Mouse (Mus musculus): ENCODE measurements at regions not wholly inside any gene's neighbourhood (a gene's known extent, or its start where the extent isn't known, plus 50 kb on each side); places are given as distances from the start of the nearest gene placed in this dataset.
A peak's percentile ranks its signal among the peaks of the same experiment; 100 is the strongest.

DNA sequence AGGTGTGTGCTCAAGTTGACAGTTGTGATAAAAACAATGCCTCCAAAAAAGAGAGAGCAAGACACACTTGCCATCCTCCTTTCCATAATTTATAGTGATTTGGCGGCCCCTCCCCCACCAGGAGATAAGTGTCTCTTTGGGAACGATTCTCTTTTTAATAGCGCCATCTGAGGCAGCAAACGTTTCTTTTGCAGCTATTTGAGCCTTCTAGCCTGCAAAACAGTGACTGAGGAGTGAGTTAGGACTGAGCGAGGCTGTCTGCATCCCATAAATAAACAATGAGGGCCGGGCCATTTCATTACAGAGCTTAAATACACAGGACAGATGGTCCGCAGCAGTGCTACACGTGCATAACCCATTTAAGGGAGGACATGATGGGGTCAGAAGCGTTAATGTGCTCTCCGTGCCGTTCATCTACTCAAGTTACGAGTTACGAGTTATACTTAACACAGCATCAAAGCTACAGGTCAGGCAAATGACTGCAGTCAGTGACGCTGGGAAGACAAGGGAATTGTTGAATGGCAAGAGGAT, 99.0 kb upstream of the Slc25a26 start:
- 41% methylated on average over 14 of the region's 14 CpGs for WGBS
- H3K4me3 ChIP-seq (replicated peaks; ENCODE audit: control insufficient read depth, low read depth, low read length): no peak overlapping the region

DNA sequence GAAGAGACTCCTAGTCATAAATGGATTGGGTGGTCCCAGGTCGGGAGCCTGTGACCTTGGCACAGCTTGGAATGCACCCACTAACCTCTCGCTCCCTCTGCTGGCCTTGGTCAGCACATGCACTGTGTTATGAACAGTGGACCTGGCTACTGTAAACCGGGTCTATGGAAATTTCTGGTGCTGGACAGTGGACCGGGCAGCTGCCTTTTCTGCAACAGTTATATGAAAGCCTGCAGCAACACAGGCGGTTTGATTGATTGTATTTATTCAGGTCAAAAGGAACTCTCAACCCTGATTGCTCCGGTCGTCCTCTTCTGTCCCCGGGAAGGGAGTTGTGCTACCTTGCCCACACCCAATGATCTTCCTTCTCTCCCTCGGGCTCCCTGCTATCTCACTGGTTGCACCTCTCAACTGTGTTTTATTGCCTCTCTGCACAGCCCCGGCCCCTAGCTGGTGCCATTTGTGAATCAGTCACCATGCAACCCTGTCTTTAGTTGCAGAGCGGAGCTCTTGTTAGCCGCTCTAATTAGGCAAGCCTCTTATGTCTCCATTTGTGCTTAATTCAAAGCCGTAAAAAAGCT, 99.6 kb upstream of the Slc25a26 start:
- TF ChIP-seq POLR2A (IDR thresholded peaks at IDR 0.05; ENCODE audit: borderline replicate concordance, control insufficient read depth, low read depth, low read length): no peak
- peak; percentile 32; the same call in 1 of the 2 replicates for TF ChIP-seq CTCF (IDR thresholded peaks at IDR 0.05; ENCODE audit: control insufficient read depth, insufficient read depth, low read length)
- 28% methylated on average over 13 of the region's 13 CpGs for WGBS
- Histone ChIP-seq H3K27ac (ENCODE audit: control insufficient read depth, insufficient read depth, low read depth, low read length, poor library complexity) (no peak overlapping the region), H3K4me1 (ENCODE audit: control insufficient read depth, insufficient read depth, low read length) (no peaks in the 10 kb centered on the region), H3K4me3 (replicated peaks; ENCODE audit: control insufficient read depth, low read depth, low read length) (no peak overlapping the region)

More for the DNA sequence above, 99.0 kb upstream of the Slc25a26 start:
- Histone ChIP-seq H3K4me1 (ENCODE audit: control insufficient read depth, insufficient read depth, low read length) (no peaks in the 10 kb centered on the region), H3K27ac (ENCODE audit: control insufficient read depth, insufficient read depth, low read depth, low read length, poor library complexity) (no peak overlapping the region)
- no peak for TF ChIP-seq CTCF (IDR thresholded peaks at IDR 0.05; ENCODE audit: control insufficient read depth, insufficient read depth, low read length)
- no peak for TF ChIP-seq POLR2A (IDR thresholded peaks at IDR 0.05; ENCODE audit: borderline replicate concordance, control insufficient read depth, low read depth, low read length)

DNA sequence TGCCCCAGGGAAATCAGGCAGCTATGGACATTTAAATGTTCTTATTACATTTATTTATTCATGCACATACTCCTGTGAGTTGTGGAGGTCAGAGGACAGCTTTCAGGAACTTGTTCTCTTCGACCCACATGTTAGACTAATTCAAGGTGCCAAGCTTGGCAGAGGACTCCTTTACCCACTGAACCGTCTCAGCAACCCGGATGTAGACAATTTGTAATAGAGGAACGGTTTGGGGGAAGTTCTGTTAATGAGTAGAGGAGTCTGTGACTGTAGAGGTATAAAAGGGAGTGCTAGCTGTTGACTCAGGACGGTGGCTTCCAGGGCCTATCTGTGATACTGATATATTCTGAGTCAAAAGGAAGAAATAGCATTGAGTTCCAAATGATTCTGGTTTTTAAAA, 107.4 kb upstream of the Magi1 start:
- WGBS: 16% methylated on average over 5 of the region's 5 CpGs
- Histone ChIP-seq H3K4me1 (ENCODE audit: control insufficient read depth, insufficient read depth, low read length) (no peaks in the 10 kb centered on the region), H3K27ac (ENCODE audit: control insufficient read depth, insufficient read depth, low read depth, low read length, poor library complexity) (no peak overlapping the region), H3K4me3 (replicated peaks; ENCODE audit: control insufficient read depth, low read depth, low read length) (no peak overlapping the region)
- no peak for TF ChIP-seq POLR2A (IDR thresholded peaks at IDR 0.05; ENCODE audit: borderline replicate concordance, control insufficient read depth, low read depth, low read length)
- no peak for TF ChIP-seq CTCF (IDR thresholded peaks at IDR 0.05; ENCODE audit: control insufficient read depth, insufficient read depth, low read length)

DNA sequence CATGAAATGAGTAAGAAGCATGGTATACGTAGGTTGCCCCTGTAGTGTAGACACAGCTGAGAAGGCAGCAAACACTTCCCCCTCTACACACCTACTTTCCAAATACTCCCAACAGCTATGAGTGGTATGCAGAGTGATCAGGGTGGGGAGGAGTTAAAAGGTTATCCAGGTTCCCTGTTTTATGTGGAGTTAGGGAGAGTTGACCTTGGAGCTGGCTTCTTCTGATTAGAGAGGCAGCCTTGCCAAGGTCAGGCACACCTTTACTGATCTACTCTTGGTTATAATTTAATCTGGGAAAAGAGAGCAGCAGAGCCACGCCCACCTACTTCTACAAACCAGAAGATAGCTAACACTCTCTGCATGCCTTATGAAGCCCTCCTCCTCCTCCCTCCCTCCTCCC, 106.7 kb upstream of the Magi1 start:
- 73% methylated on average over 2 of the region's 2 CpGs for WGBS
- H3K27ac ChIP-seq (ENCODE audit: control insufficient read depth, insufficient read depth, low read depth, low read length, poor library complexity): no peak overlapping the region
- no peaks in the 10 kb centered on the region for H3K4me1 ChIP-seq (ENCODE audit: control insufficient read depth, insufficient read depth, low read length)
- no peak overlapping the region for H3K4me3 ChIP-seq (replicated peaks; ENCODE audit: control insufficient read depth, low read depth, low read length)
- TF ChIP-seq POLR2A (IDR thresholded peaks at IDR 0.05; ENCODE audit: borderline replicate concordance, control insufficient read depth, low read depth, low read length): no peak
- TF ChIP-seq CTCF (IDR thresholded peaks at IDR 0.05; ENCODE audit: control insufficient read depth, insufficient read depth, low read length): no peak

DNA sequence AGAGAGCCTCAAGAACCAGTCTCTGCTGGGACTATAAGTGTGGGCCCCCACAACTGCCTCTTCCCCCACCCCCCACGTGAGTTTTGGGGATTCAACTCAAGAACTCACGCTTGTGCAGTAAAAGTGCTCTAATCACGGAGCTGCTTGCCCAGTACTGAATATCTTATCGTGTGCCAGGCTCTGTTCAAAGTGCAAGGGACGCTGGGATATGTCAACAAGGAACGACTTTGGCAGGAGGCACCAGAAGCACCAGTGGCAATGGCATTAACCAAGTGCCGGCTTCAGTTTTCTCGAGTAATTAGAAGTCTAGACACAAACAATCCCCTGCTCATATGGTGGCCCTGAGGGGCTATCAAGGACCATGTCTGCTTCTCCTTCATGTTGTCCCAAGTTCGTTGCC, 106.0 kb upstream of the Magi1 start:
- no peak overlapping the region for H3K4me3 ChIP-seq (replicated peaks; ENCODE audit: control insufficient read depth, low read depth, low read length)
- H3K4me1 ChIP-seq (ENCODE audit: control insufficient read depth, insufficient read depth, low read length): no peaks in the 10 kb centered on the region
- WGBS: 69% methylated on average over 9 of the region's 9 CpGs
- no peak overlapping the region for H3K27ac ChIP-seq (ENCODE audit: control insufficient read depth, insufficient read depth, low read depth, low read length, poor library complexity)
- TF ChIP-seq CTCF (IDR thresholded peaks at IDR 0.05; ENCODE audit: control insufficient read depth, insufficient read depth, low read length) (no peak), POLR2A (IDR thresholded peaks at IDR 0.05; ENCODE audit: borderline replicate concordance, control insufficient read depth, low read depth, low read length) (no peak)

DNA sequence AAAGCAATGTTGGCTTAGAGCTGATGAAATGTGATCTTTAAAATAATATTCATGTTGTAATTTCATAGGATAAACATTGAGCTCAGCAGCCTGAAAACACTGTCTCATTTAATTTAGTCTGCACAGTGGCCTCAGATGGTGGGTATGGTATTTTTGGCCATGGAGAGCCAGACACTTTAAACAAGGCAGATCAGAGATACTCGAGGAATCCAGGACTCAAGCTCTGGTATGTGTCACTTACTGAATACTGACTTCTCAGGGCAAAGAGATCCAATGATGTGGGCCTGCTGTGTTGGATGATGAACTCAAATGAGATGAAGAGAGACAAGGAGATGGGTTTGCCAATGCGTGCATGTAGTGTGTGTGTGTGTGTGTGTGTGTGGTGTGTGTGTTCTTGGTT, 103.9 kb upstream of the Magi1 start:
- no peak overlapping the region for H3K27ac ChIP-seq (ENCODE audit: control insufficient read depth, insufficient read depth, low read depth, low read length, poor library complexity)
- TF ChIP-seq CTCF (IDR thresholded peaks at IDR 0.05; ENCODE audit: control insufficient read depth, insufficient read depth, low read length): no peak
- no peak for TF ChIP-seq POLR2A (IDR thresholded peaks at IDR 0.05; ENCODE audit: borderline replicate concordance, control insufficient read depth, low read depth, low read length)
- no peak overlapping the region for H3K4me3 ChIP-seq (replicated peaks; ENCODE audit: control insufficient read depth, low read depth, low read length)
- H3K4me1 ChIP-seq (ENCODE audit: control insufficient read depth, insufficient read depth, low read length): no peaks in the 10 kb centered on the region
- WGBS: 67% methylated on average over 2 of the region's 2 CpGs

DNA sequence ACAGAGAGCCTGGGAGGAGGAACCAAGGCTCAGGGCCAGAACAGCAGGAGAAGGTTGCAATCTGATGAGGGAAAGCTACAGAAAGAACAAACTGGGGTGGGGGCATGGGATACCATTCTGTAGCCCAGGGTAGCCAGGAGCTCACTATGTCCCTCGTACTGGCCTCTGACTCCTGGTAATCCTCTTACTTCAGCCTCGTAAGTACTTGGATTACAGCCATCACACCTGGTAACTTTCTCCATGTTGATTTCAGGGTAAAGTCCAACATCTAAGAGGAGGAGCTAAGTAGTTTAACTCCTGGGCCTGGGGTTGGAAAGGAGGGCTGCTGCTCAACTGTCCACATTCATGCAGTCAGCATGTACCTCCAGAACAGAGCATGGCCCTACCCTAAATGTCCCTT, 101.8 kb upstream of the Magi1 start:
- no peak overlapping the region for H3K27ac ChIP-seq (ENCODE audit: control insufficient read depth, insufficient read depth, low read depth, low read length, poor library complexity)
- TF ChIP-seq CTCF (IDR thresholded peaks at IDR 0.05; ENCODE audit: control insufficient read depth, insufficient read depth, low read length): no peak
- TF ChIP-seq POLR2A (IDR thresholded peaks at IDR 0.05; ENCODE audit: borderline replicate concordance, control insufficient read depth, low read depth, low read length): no peak
- WGBS: 81% methylated on average over 2 of the region's 2 CpGs
- H3K4me3 ChIP-seq (replicated peaks; ENCODE audit: control insufficient read depth, low read depth, low read length): no peak overlapping the region
- no peaks in the 10 kb centered on the region for H3K4me1 ChIP-seq (ENCODE audit: control insufficient read depth, insufficient read depth, low read length)

DNA sequence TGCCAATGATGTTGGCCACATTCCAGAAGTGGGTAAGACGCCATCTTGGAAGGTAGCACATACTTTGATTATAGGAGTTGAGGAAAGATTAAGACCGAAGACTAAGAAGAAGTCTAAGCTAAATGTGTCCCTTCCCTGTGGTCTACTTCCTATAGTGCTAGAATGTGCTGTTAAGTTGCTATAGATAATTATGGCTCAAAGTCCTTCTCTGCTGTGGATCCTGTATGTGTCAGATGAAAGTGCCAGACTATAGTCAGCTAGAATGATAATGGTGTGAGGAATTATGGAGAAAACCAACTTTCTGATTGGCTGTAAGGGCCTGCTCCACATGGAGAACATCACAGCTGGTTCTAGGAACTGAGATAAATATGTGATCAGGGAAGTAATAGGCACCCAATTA, 86.3 kb upstream of the Magi1 start:
- WGBS: 75% methylated on average over 2 of the region's 2 CpGs
- H3K4me3 ChIP-seq (replicated peaks; ENCODE audit: control insufficient read depth, low read depth, low read length): no peak overlapping the region
- no peak for TF ChIP-seq CTCF (IDR thresholded peaks at IDR 0.05; ENCODE audit: control insufficient read depth, insufficient read depth, low read length)
- TF ChIP-seq POLR2A (IDR thresholded peaks at IDR 0.05; ENCODE audit: borderline replicate concordance, control insufficient read depth, low read depth, low read length): no peak
- no peaks in the 10 kb centered on the region for H3K4me1 ChIP-seq (ENCODE audit: control insufficient read depth, insufficient read depth, low read length)
- H3K27ac ChIP-seq (ENCODE audit: control insufficient read depth, insufficient read depth, low read depth, low read length, poor library complexity): no peak overlapping the region

DNA sequence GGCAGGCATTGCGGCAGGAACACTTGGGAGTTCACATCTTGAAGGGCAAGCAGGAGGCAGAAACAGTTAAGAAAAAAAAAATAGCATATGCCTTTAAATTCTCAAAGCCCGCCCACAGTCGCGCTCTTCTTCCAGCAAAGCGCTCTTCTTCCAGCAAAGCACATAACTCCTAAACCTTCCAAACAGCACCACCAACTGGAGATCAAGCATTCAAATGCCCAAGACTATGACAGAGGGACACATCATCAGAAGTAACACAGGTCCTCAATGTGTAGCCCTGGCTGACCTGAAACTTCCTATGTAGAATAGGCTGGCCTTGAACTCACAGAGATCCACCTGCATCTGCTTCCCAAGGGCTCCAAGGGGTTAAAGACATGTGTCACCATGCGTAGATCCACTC, 80.2 kb upstream of the Magi1 start:
- TF ChIP-seq CTCF (IDR thresholded peaks at IDR 0.05; ENCODE audit: control insufficient read depth, insufficient read depth, low read length): no peak
- TF ChIP-seq POLR2A (IDR thresholded peaks at IDR 0.05; ENCODE audit: borderline replicate concordance, control insufficient read depth, low read depth, low read length): no peak
- no peak overlapping the region for H3K4me3 ChIP-seq (replicated peaks; ENCODE audit: control insufficient read depth, low read depth, low read length)
- H3K27ac ChIP-seq (ENCODE audit: control insufficient read depth, insufficient read depth, low read depth, low read length, poor library complexity): no peak overlapping the region
- WGBS: 84% methylated on average over 6 of the region's 6 CpGs
- no peaks in the 10 kb centered on the region for H3K4me1 ChIP-seq (ENCODE audit: control insufficient read depth, insufficient read depth, low read length)

All from bone marrow, adult 2 months (tissue).